Mouse (Mus musculus) myocyte (in vitro differentiated cells): ENCODE measurements at regions not wholly inside any gene's neighbourhood (a gene's known extent, or its start where the extent isn't known, plus 50 kb on each side); places are given as distances from the start of the nearest gene placed in this dataset.

Experiments used
- H3K27me3 ChIP-seq: one replicate; pipeline ENCODE4 v1.6.1; 2011; ENCODE audit not compliant: control insufficient read depth, insufficient read depth, insufficient read length
- H3K36me3 ChIP-seq: one replicate; pipeline ENCODE4 v1.6.1; 2011; ENCODE audit not compliant: control insufficient read depth, insufficient read depth
- H3K4me2 ChIP-seq: one replicate; pipeline ENCODE4 v1.6.1; 2011; ENCODE audit warnings: low read depth, control low read depth
- H3K4me3 ChIP-seq: one replicate; pipeline ENCODE4 v1.5.1; 2011; ENCODE audit warnings: mild to moderate bottlenecking, control low read depth, moderate library complexity
- H3K79me2 ChIP-seq: one replicate; pipeline ENCODE4 v1.6.1; 2011; ENCODE audit not compliant: control insufficient read depth, insufficient read depth
- H3ac ChIP-seq: one replicate; pipeline ENCODE4 v1.6.1; 2011; ENCODE audit not compliant: control insufficient read depth, insufficient read length
- CEBPB ChIP-seq: IDR thresholded peaks from 2 replicates; pipeline ENCODE4 v1.6.1; 2011; ENCODE audit warnings: mild to moderate bottlenecking, moderate library complexity; ENCODE audit not compliant: poor library complexity, insufficient read depth, severe bottlenecking
- E2F4 ChIP-seq: IDR thresholded peaks from one replicate; pipeline ENCODE4 v1.6.1; 2011; ENCODE audit warnings: mild to moderate bottlenecking, control low read depth, moderate library complexity; ENCODE audit not compliant: insufficient read depth
- MAX ChIP-seq: IDR thresholded peaks from one replicate; pipeline ENCODE4 v1.6.1; 2011; ENCODE audit warnings: low read depth, mild to moderate bottlenecking, control low read depth
- MYOD1 ChIP-seq, 3 experiments: IDR thresholded peaks; one replicate each; pipeline ENCODE4 v1.6.1; 2011; ENCODE audit warnings: control low read depth in 2 of 3, low read depth in 2 of 3, mild to moderate bottlenecking in 2 of 3, moderate library complexity in 1 of 3; ENCODE audit not compliant: insufficient read length in 2 of 3, control insufficient read depth in 1 of 3
- MYOG ChIP-seq, 3 experiments: IDR thresholded peaks; one replicate each; pipeline ENCODE4 v1.6.1; 2011; ENCODE audit warnings: control low read depth in 2 of 3, low read depth in 2 of 3, mild to moderate bottlenecking in 2 of 3; ENCODE audit not compliant: insufficient read length in 2 of 3, control insufficient read depth in 1 of 3, insufficient read depth in 1 of 3
- POLR2A ChIP-seq: IDR thresholded peaks from one replicate; pipeline ENCODE4 v1.6.1; 2011; ENCODE audit warnings: low read depth, mild to moderate bottlenecking, control low read depth, moderate library complexity; ENCODE audit not compliant: insufficient read length
- POLR2AphosphoS2 ChIP-seq: IDR thresholded peaks from one replicate; pipeline ENCODE4 v1.6.1; 2011; ENCODE audit warnings: low read depth, control low read depth; ENCODE audit not compliant: insufficient read length
- REST ChIP-seq: IDR thresholded peaks from one replicate; pipeline ENCODE4 v1.6.1; 2011; ENCODE audit warnings: mild to moderate bottlenecking, control low read depth, moderate library complexity; ENCODE audit not compliant: insufficient read depth, insufficient read length
- SRF ChIP-seq: IDR thresholded peaks from one replicate; pipeline ENCODE4 v1.6.1; 2011; ENCODE audit warnings: low read depth; ENCODE audit not compliant: control insufficient read depth, insufficient read length
- TCF12 ChIP-seq: IDR thresholded peaks from one replicate; pipeline ENCODE4 v1.6.1; 2011; ENCODE audit warnings: mild to moderate bottlenecking, control low read depth; ENCODE audit not compliant: poor library complexity, insufficient read depth, severe bottlenecking
- TCF3 ChIP-seq: IDR thresholded peaks from one replicate; pipeline ENCODE4 v1.6.1; 2011; ENCODE audit warnings: low read depth, control low read depth; ENCODE audit not compliant: insufficient read length
- USF1 ChIP-seq: IDR thresholded peaks from one replicate; pipeline ENCODE4 v1.6.1; 2011; ENCODE audit warnings: low read depth, mild to moderate bottlenecking, control low read depth, moderate library complexity

DNA sequence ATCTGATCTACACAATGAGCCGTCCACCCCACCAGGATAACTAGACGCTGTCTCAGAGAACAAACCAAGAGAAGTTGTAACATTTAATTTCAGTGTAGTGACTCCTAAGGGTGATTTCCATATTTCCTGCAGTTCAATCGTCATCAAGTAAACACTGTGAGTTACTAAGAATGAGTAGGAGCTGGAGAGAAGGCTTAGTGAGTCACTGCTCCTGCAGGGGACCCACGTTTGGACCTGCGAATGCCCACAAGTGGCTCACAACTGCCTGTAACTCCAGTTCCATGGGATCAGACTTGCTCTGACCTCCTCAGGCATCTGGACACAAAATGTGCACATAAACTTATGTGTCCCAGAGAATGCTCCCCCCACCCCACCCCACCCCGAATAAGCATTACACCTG is 73.3 kb downstream of the Foxi3 start:
- H3K36me3 ChIP-seq: no peaks in the 10 kb centered on the region
- H3K79me2 ChIP-seq: no peaks in the 10 kb centered on the region
- no peak overlapping the region for H3K4me3 ChIP-seq
- no peak overlapping the region for H3ac ChIP-seq
- H3K4me2 ChIP-seq: no peak overlapping the region
- H3K27me3 ChIP-seq: no peaks in the 10 kb centered on the region
- no peak for TF ChIP-seq E2F4
- TF ChIP-seq POLR2A: no peak
- TF ChIP-seq MAX: no peak

DNA sequence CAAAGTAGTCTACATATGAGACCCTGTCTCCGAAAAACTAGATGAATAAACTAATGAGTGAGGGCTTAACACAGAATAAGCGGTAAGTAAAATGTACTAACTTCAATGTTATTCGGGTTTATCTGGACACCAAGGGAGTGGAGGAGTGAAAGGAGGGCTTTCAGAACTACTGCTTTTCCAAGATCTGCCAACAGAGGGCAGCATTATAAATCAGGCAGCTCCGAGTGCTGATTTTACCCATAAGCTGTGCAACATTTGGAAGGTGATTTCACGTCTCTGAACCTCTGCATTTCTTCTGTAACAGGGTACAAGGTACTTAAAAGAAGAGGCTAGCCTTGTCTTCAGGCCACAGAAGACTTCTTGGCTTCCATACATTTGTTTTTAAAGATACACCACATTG is 74.2 kb downstream of the Foxi3 start:
- H3K27me3 ChIP-seq: no peaks in the 10 kb centered on the region
- no peak overlapping the region for H3ac ChIP-seq
- no peak for TF ChIP-seq MYOG (IDR thresholded peaks at IDR 0.05; ENCODE audit: control insufficient read depth in 1 of 3, insufficient read depth in 1 of 3, insufficient read length in 2 of 3, low read depth in 2 of 3)
- no peak for TF ChIP-seq POLR2AphosphoS2
- TF ChIP-seq TCF3: no peak
- no peak for TF ChIP-seq TCF12
- TF ChIP-seq POLR2A: no peak
- no peaks in the 10 kb centered on the region for H3K79me2 ChIP-seq
- H3K4me3 ChIP-seq: no peak overlapping the region
- H3K36me3 ChIP-seq: no peaks in the 10 kb centered on the region
- no peak overlapping the region for H3K4me2 ChIP-seq

DNA sequence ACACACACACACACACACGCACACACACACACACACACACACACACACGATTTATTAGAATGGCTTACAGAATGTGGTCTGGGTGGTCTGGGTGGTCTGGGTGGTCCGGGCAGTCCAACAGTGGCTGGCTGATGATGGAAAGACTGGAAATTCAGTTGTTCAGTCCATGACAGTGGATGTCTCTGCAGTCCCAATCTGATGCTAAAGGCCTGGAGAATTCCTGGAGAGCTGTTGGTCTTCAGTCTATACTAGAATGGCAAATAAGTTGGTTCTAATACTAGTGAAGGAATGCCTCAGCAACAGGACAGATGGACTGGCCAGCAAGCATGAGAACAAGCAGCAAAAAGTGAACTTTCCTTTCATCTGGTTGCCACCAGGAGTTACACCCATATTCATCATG is 87.9 kb downstream of the Foxi3 start:
- no peaks in the 10 kb centered on the region for H3K36me3 ChIP-seq
- peaks cover 17% of the 10 kb centered on the region for H3K27me3 ChIP-seq
- TF ChIP-seq MYOG (IDR thresholded peaks at IDR 0.05; ENCODE audit: control insufficient read depth in 1 of 3, insufficient read depth in 1 of 3, insufficient read length in 2 of 3, low read depth in 2 of 3): no peak
- H3ac ChIP-seq: no peak overlapping the region
- no peak overlapping the region for H3K4me2 ChIP-seq
- H3K79me2 ChIP-seq: no peaks in the 10 kb centered on the region
- H3K4me3 ChIP-seq: no peak overlapping the region

DNA sequence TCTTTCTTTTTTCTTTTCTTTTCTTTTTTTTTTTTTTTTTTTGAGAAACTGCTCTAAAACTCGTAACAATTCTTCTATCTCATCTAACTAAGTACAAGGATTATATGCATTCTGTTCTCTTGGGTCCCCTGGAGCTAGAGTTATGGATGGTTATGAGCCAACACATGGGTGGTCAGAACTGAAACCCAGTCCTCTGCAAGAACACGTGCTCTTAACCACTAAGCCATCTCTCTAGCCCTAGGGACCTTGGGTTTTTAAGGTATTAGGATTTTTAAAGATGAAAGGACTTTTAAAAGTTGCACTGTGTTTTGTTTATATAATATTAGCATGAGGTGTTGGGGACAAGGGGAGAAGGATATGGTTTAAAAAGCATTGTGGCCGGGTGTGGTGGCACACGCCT is 88.9 kb downstream of the Foxi3 start:
- no peak overlapping the region for H3ac ChIP-seq
- H3K27me3 ChIP-seq: peaks cover 25% of the 10 kb centered on the region
- H3K36me3 ChIP-seq: no peaks in the 10 kb centered on the region
- no peaks in the 10 kb centered on the region for H3K79me2 ChIP-seq
- H3K4me2 ChIP-seq: no peak overlapping the region
- no peak for TF ChIP-seq USF1
- no peak for TF ChIP-seq POLR2A
- no peak overlapping the region for H3K4me3 ChIP-seq

DNA sequence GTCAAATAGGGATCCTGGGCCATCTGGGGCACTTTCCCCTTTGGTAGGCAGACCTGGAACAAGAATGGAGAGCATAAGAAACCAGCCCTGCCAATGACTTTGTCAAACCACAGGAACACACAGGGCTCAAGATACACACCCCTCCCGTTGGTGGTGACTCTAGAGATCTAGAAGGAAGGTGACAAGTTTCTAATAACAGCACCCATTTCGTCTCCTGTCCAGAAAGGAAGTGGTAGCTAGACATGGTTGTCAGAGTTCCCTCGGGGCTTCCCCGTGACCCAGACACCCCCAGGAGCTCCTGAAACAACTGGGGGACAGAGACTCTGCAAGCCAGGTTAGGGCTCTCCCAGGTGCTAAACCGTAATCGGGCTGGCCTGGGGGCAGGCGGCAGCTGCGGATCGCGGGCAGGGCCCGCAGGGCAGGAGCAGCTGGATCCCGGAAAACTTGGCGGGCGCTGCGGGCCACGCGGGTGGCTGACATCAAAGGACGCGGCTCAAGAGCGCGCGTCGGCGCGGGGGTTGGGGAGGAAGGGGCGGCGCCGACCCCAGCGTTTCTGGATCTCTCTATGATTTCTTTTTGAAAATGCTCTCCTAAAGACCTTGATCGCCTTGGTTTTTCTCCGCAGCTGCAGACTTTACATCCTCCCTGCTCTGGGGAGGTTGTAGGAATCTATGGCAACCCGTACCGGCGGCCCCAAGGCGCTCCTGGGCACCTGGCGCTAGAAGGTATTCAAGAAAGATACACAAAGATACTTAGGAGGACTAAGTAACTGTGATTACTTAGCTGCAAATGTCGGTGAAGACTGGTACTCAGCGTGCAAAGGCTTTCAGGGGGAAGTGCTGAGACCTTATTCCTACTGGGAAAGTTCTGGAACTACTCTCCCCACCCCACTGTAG is 92.1 kb downstream of the Foxi3 start:
- no peak overlapping the region for H3ac ChIP-seq
- TF ChIP-seq E2F4 (no peak), TCF3 (no peak), MYOG (IDR thresholded peaks at IDR 0.05; ENCODE audit: control insufficient read depth in 1 of 3, insufficient read depth in 1 of 3, insufficient read length in 2 of 3, low read depth in 2 of 3) (no peak)
- H3K27me3 ChIP-seq: peaks cover 33% of the 10 kb centered on the region
- H3K4me2 ChIP-seq: no peak overlapping the region
- no peaks in the 10 kb centered on the region for H3K79me2 ChIP-seq
- H3K36me3 ChIP-seq: no peaks in the 10 kb centered on the region
- H3K4me3 ChIP-seq: no peak overlapping the region

DNA sequence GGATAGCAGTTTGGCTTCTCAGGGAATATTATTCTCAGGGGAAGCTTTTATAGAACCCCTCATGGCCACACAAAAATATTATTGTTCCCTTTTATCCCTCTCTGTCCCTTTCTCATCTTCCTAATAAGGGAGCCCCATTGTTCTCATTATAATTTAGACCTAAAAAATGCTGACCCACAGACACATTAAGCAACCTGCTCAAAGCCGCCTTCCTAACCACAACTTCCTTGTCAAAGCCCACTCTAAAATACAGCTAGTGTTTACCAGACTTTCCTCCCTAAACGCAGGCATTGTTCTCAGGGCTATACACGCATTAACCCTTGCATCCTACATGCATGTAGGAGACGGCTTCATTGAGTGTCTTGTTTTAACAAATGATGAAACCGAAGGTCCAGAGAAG is 93.9 kb downstream of the Foxi3 start:
- Histone ChIP-seq H3K36me3 (no peaks in the 10 kb centered on the region), H3K4me3 (no peak overlapping the region), H3K27me3 (peaks cover 33% of the 10 kb centered on the region), H3K4me2 (no peak overlapping the region), H3K79me2 (no peaks in the 10 kb centered on the region), H3ac (no peak overlapping the region)
- no peak for TF ChIP-seq TCF12
- TF ChIP-seq USF1: no peak
- TF ChIP-seq MYOD1 (IDR thresholded peaks at IDR 0.05; ENCODE audit: control insufficient read depth in 1 of 3, insufficient read length in 2 of 3, low read depth in 2 of 3): no peak

DNA sequence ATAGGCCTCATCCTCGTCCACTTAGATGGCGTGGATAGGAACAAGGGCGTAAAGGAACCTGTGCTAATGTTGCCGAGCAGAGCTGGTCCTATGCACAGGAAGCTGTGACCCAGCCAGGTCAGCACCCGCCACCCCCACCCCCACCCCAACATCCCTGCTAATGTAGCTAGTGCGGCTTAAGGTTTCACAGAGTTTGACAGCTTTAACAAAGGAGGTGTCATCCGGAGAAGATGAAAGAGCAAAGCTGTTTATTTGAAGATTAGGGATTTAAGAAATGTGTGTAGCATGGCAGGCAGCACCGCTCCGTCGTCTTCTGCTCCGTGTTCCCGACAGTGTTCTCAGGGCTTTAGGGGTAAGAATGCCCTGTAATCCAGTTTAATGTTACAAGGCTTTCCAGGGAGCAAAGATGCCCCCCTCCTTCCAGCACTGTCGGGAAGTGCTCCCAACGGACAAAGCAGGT is 93.5 kb downstream of the Thnsl2 start:
- Histone ChIP-seq H3K36me3 (no peaks in the 10 kb centered on the region), H3K79me2 (no peaks in the 10 kb centered on the region), H3K4me3 (no peak overlapping the region), H3K27me3 (peaks cover 33% of the 10 kb centered on the region), H3ac (no peak overlapping the region), H3K4me2 (no peak overlapping the region)
- TF ChIP-seq TCF12 (no peak), POLR2A (no peak), MAX (no peak), SRF (no peak), REST (no peak), TCF3 (no peak), CEBPB (no peak), MYOD1 (IDR thresholded peaks at IDR 0.05; ENCODE audit: control insufficient read depth in 1 of 3, insufficient read length in 2 of 3, low read depth in 2 of 3) (no peak), USF1 (no peak), E2F4 (no peak), POLR2AphosphoS2 (no peak), MYOG (IDR thresholded peaks at IDR 0.05; ENCODE audit: control insufficient read depth in 1 of 3, insufficient read depth in 1 of 3, insufficient read length in 2 of 3, low read depth in 2 of 3) (no peak)
